In genomic region chr9:42394321-42394720, GRCm38 (mm10) we compare ENCODE assay signal across 33 mouse cellular contexts. TPM values are rescaled to one million over a fixed set of nuclear protein-coding genes. Genes with fewer than 3 reads are reported as not detected.
A peak's percentile ranks its signal among the peaks of the same experiment; 100 is the strongest.
DNase-seq lines count a peak whose midpoint lies in the region; TF ChIP-seq lines count a peak whose summit lies in the region.
"Had no signal": no experiment of that assay in that cellular context is flagged by ENCODE, and none has a peak within 500 bp of the region (broad histone marks: within the 10 kb centered on the region; RNA-seq: fewer than 3 reads in every experiment).

No protein-coding gene starts in this region.

- peak in 1 of 2 experiments; percentile 61 for DNase-seq in layer of hippocampus, adult 2 months (ENCODE audit: low spot score in 2 of 2)
- DNase-seq in layer of hippocampus, postnatal 14 days (ENCODE audit: low spot score in 2 of 2), result no peak
- DNase-seq in 3134 (ENCODE audit: extremely low read depth, insufficient read length, low spot score) (peak; percentile 59), 3T3-L1 (ENCODE audit: low read depth, low spot score) (peak; percentile 79)
- peak; percentile 31 to 42 for DNase-seq in layer of hippocampus, postnatal 36 days
- no peak for DNase-seq in cerebellum, postnatal 36 days
- DNase-seq in adrenal gland, adult 18-20 months (ENCODE audit: low spot score in 2 of 2), result no peak
- DNase-seq: adrenal gland, adult 8-10 months; cerebellum, adult 11 months; cerebellum, adult 9-10 months; forebrain, postnatal 0 days; gastrocnemius, postnatal 36 days; heart, postnatal 36 days; kidney, adult 2 months; kidney, postnatal 4 days; left cerebral cortex, postnatal 4 days; liver, postnatal 0 days; lung, postnatal 36 days; retina, postnatal 1 day; spleen, adult 18-20 months; thymus, adult 18-20 months; thymus, postnatal 25 days had no signal

- TF ChIP-seq CTCF in layer of hippocampus, adult 2 months (conservative IDR thresholded peaks at IDR 0.05), result no peak

- H3K4me3 ChIP-seq in layer of hippocampus, adult 2 months, result no peak overlapping the region
- H3K4me3 ChIP-seq: embryonic facial prominence, embryonic 13.5 days; hindbrain, embryonic 12.5 days; intestine, embryonic 15.5 days; liver, embryonic 12.5 days; megakaryocyte, embryonic 14.5 days; midbrain, embryonic 13.5 days; neural tube, embryonic 15.5 days had no signal

- peak overlapping the region; percentile 60; the same call in 1 of the 2 replicates for H3K27ac ChIP-seq in layer of hippocampus, adult 2 months
- H3K27ac ChIP-seq: embryonic facial prominence, embryonic 13.5 days; hindbrain, embryonic 12.5 days; hindbrain, postnatal 0 days; intestine, embryonic 15.5 days; liver, embryonic 12.5 days; midbrain, embryonic 13.5 days; neural tube, embryonic 15.5 days had no signal

RNA-seq across cellular contexts. Expression of gene Tecta, which starts 5.4 kb away (rescaled TPM):
- under 1 TPM; 0.38 to 0.44 TPM for total RNA-seq in layer of hippocampus, adult 2 months (2021)
- 1 to 10 TPM in 1 of 2 experiments, under 1 TPM in 1; 0.99 to 1.1 TPM for total RNA-seq in layer of hippocampus, postnatal 14 days (2021)
- under 1 TPM; 0.48 to 0.55 TPM for total RNA-seq in layer of hippocampus, postnatal 36 days (2021)
- total RNA-seq in adrenal gland, adult 18-20 months (2021), result under 1 TPM; 0.23 to 0.32 TPM
- total RNA-seq: heart, adult 18-20 months; heart, postnatal 36 days; MEL; monocyte, adult 5-6 weeks had no signal

Comparison
In these comparisons a context has a peak if more than half of its experiments do, and no peak if none do; other contexts are left out.
1. DNase-seq: peak in 3134 (single experiment), 3T3-L1 (single experiment) and layer of hippocampus, postnatal 36 days (2 of 2); none in layer of hippocampus, postnatal 14 days (0 of 2), cerebellum, postnatal 36 days (0 of 2) and adrenal gland, adult 18-20 months (0 of 2).